Mouse (Mus musculus): ENCODE data around the gene Sh3rf3.

DNA sequence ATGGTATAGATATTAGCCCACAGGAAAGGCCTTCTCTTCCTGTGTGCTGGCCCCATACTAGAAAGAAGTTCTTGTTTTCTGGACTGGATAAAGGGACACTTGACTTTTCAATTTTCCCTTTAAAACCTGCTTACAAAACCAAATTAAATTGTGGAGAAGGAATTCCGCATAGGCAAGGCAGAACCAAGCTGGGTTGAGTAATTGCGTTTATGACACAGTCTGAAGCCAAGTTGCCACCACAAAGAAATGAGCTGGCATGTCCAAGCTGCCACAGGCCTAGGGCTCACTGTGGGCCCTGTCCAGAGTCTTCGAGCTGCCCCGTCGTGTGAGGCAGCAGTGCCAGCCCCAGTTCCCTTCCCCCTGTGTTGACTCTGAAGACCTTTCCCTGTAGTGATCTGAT, 156.2 kb downstream of the Sh3rf3 start:
- TF ChIP-seq CTCF (conservative IDR thresholded peaks at IDR 0.05; ENCODE audit: low read length) (no peak), POU5F1 (IDR thresholded peaks at IDR 0.05; ENCODE audit: borderline replicate concordance, low read length) (no peak)

Measured in E14TG2a.4 (cell line).